Mouse (Mus musculus) right cerebral cortex, postnatal 4 days (tissue): Measurements from ENCODE around the gene Iqgap2.

Experiments used
- DNase-seq: peaks from one replicate; pipeline ENCODE4 v3.0.0-alpha.2; 2022

Iqgap2 gene

GRCm38 (mm10) chr13:95891491-95891925 lies at the start of gene Iqgap2:
Gene Iqgap2 (minus strand): TSS chr13:95891922.
- no peak for DNase-seq

GRCm38 (mm10) chr13:95940811-95941210 lies 49.1 kb upstream of the Iqgap2 start:
- no peak for DNase-seq

GRCm38 (mm10) chr13:95924201-95924621 lies 32.5 kb upstream of the Iqgap2 start:
- DNase-seq, result no peak

GRCm38 (mm10) chr13:95922626-95923025 lies 30.9 kb upstream of the Iqgap2 start:
- no peak for DNase-seq

- DNase-seq, result no peak
These were observed 27.0 kb upstream of the Iqgap2 start for GRCm38 (mm10) chr13:95918624-95919284.

GRCm38 (mm10) chr13:95913046-95913406 lies 21.3 kb upstream of the Iqgap2 start:
- no peak for DNase-seq

GRCm38 (mm10) chr13:95912157-95913045 lies 20.7 kb upstream of the Iqgap2 start:
- peak; percentile 42 for DNase-seq

- DNase-seq, result no peak
These were observed 18.5 kb upstream of the Iqgap2 start for GRCm38 (mm10) chr13:95910270-95910669.

- no peak for DNase-seq
These were observed 17.5 kb upstream of the Iqgap2 start for GRCm38 (mm10) chr13:95909244-95909643.

GRCm38 (mm10) chr13:95902696-95903095 lies 11.0 kb upstream of the Iqgap2 start:
- no peak for DNase-seq

- no peak for DNase-seq
These were observed 8.3 kb upstream of the Iqgap2 start for GRCm38 (mm10) chr13:95899885-95900650.

- DNase-seq, result no peak
These were observed 4.8 kb upstream of the Iqgap2 start for GRCm38 (mm10) chr13:95896501-95896900.

GRCm38 (mm10) chr13:95893166-95893565 lies 1.4 kb upstream of the Iqgap2 start:
- DNase-seq, result no peak

- no peak for DNase-seq
These were observed 956 bp upstream of the Iqgap2 start for GRCm38 (mm10) chr13:95892611-95893145.

- peak; percentile 84 for DNase-seq
These were observed 346 bp upstream of the Iqgap2 start for GRCm38 (mm10) chr13:95891926-95892610.

- DNase-seq, result peak; percentile 47
These were observed 761 bp downstream of the Iqgap2 start for GRCm38 (mm10) chr13:95890851-95891471.

GRCm38 (mm10) chr13:95889981-95890545 lies 1.7 kb downstream of the Iqgap2 start:
- DNase-seq, result no peak

GRCm38 (mm10) chr13:95889366-95889765 lies 2.4 kb downstream of the Iqgap2 start:
- no peak for DNase-seq

- no peak for DNase-seq
These were observed 3.1 kb downstream of the Iqgap2 start for GRCm38 (mm10) chr13:95888621-95889020.

GRCm38 (mm10) chr13:95888170-95888569 lies 3.6 kb downstream of the Iqgap2 start:
- DNase-seq, result no peak

- no peak for DNase-seq
These were observed 4.3 kb downstream of the Iqgap2 start for GRCm38 (mm10) chr13:95887375-95887774.

- no peak for DNase-seq
These were observed 7.3 kb downstream of the Iqgap2 start for GRCm38 (mm10) chr13:95884455-95884854.
